Mouse (Mus musculus) forebrain, embryonic 11.5 days (tissue): ENCODE measurements at regions not wholly inside any gene's neighbourhood (a gene's known extent, or its start where the extent isn't known, plus 50 kb on each side); places are given as distances from the start of the nearest gene placed in this dataset.

Experiments used
- ATAC-seq: fragments of 200-750 bp; cut with Nextera tagmentation; replicated peaks from 2 replicates; pipeline ENCODE4 v1.8.0; 2017; ENCODE audit warnings: moderate TSS enrichment; ENCODE audit not compliant: low FRiP score
- DNase-seq: peaks from one replicate; pipeline ENCODE4 v3.0.0-alpha.2; 2017; ENCODE audit warnings: low spot score
- H3K27ac ChIP-seq: fragments of 300-500 bp; sonication (generic); 2 replicates; pipeline ENCODE4 v1.5.1; 2014; ENCODE audit warnings: low read depth, low read length
- H3K27me3 ChIP-seq: fragments of 300-500 bp; sonication (generic); 2 replicates; pipeline ENCODE4 v1.6.1; 2014; ENCODE audit warnings: mild to moderate bottlenecking, low read length, mixed read lengths; ENCODE audit not compliant: control insufficient read depth, insufficient read depth
- H3K36me3 ChIP-seq: fragments of 300-500 bp; sonication (generic); 2 replicates; pipeline ENCODE4 v1.6.1; 2014; ENCODE audit warnings: mild to moderate bottlenecking, low read length, moderate library complexity, mixed read lengths; ENCODE audit not compliant: control insufficient read depth, insufficient read depth
- H3K4me1 ChIP-seq: fragments of 300-500 bp; sonication (generic); replicated peaks from 2 replicates; pipeline ENCODE4 v1.6.1; 2014; ENCODE audit warnings: low read length, mixed read lengths; ENCODE audit not compliant: control insufficient read depth, insufficient read depth
- H3K4me2 ChIP-seq: fragments of 300-500 bp; sonication (generic); 2 replicates; pipeline ENCODE4 v1.6.1; 2014; ENCODE audit warnings: low read depth, mild to moderate bottlenecking, low read length, moderate library complexity, mixed read lengths; ENCODE audit not compliant: severe bottlenecking
- H3K4me3 ChIP-seq: fragments of 300-500 bp; sonication (generic); 2 replicates; pipeline ENCODE4 v1.5.1; 2014; ENCODE audit warnings: low read depth, low read length
- H3K9ac ChIP-seq: fragments of 300-500 bp; sonication (generic); 2 replicates; pipeline ENCODE4 v1.6.1; 2014; ENCODE audit warnings: low read length
- H3K9me3 ChIP-seq: fragments of 300-500 bp; sonication (generic); 2 replicates; pipeline ENCODE4 v1.6.1; 2016; ENCODE audit warnings: low read length, mixed read lengths; ENCODE audit not compliant: control insufficient read depth
- WGBS: fragments of 180-500 bp; shearing (Covaris S2); extraction: QIAGEN DNeasy Blood & Tissue Kit; methylation state at CpG from one replicate; pipeline ENCODE4 v1.1.7; 2014; 5-methylcytosine and 5-hydroxymethylcytosine counted together

GRCm38 (mm10) chr8:126756300-126757097, 162.7 kb upstream of the Irf2bp2 start:
- 77% methylated on average over 8 of the region's 8 CpGs for WGBS
- Histone ChIP-seq H3K4me3 (no peak overlapping the region), H3K4me1 (no peaks in the 10 kb centered on the region), H3K27me3 (no peaks in the 10 kb centered on the region), H3K27ac (no peak overlapping the region), H3K9me3 (no peaks in the 10 kb centered on the region), H3K4me2 (no peak overlapping the region), H3K36me3 (no peaks in the 10 kb centered on the region), H3K9ac (no peak overlapping the region)
- ATAC-seq (no peak), DNase-seq (no peak)

DNA sequence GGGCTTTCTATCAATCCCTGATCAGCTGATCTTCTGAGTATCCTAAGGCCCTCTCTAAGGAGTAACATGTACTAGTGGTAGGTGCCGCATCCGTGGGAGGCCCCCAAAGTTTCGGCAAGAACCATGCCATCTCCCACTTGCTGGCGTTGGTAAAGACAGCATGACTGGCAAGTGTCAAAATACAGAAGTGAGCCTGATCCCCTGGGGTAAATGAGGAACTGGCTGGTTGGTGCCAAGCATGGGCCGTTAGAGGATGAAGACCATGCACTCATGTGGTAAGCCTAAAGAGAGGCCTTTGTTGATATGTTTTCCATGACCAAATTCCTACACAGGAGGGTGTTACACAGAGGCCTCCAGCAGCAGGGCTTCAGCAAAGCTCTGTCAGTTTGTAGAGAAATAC, 161.9 kb upstream of the Irf2bp2 start:
- H3K4me2 ChIP-seq = no peak overlapping the region
- no peak overlapping the region for H3K27ac ChIP-seq
- no peak for DNase-seq
- no peak overlapping the region for H3K9ac ChIP-seq
- no peaks in the 10 kb centered on the region for H3K9me3 ChIP-seq
- H3K36me3 ChIP-seq = no peaks in the 10 kb centered on the region
- no peaks in the 10 kb centered on the region for H3K27me3 ChIP-seq
- WGBS = 88% methylated on average over 5 of the region's 5 CpGs
- H3K4me3 ChIP-seq = no peak overlapping the region
- H3K4me1 ChIP-seq = no peaks in the 10 kb centered on the region
- no peak for ATAC-seq

DNA sequence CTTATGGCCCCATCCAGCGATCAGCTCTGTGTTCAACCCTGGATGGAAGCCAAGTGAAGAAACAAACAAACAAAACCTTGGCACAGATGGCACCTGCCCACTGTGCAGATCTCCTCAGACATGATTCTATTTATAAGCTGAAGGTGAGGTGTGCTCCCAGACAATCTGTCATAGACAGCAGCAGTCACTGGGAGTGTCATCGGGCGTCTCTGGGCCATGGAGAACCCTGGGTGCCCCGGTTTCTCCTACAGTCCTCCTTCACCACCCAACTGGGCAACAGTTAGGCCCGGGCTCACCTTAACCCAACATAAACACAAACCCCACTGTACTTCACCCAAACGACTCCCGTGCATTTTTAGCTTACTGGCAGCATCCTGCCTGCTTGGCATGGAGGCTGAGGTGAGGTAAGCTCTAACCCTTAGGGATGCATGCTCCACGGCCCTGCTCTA, 160.6 kb upstream of the Irf2bp2 start:
- Histone ChIP-seq H3K27me3 (no peaks in the 10 kb centered on the region), H3K4me1 (no peaks in the 10 kb centered on the region), H3K27ac (no peak overlapping the region), H3K9ac (no peak overlapping the region), H3K4me2 (no peak overlapping the region), H3K9me3 (no peaks in the 10 kb centered on the region), H3K36me3 (no peaks in the 10 kb centered on the region), H3K4me3 (no peak overlapping the region)
- 90% methylated on average over 8 of the region's 8 CpGs for WGBS
- DNase-seq (no peak), ATAC-seq (no peak)

- 82% methylated on average over 4 of the region's 4 CpGs for WGBS
- no peak for ATAC-seq
Observed at GRCm38 (mm10) chr8:126753059-126753855, 159.5 kb upstream of the Irf2bp2 start.

DNA sequence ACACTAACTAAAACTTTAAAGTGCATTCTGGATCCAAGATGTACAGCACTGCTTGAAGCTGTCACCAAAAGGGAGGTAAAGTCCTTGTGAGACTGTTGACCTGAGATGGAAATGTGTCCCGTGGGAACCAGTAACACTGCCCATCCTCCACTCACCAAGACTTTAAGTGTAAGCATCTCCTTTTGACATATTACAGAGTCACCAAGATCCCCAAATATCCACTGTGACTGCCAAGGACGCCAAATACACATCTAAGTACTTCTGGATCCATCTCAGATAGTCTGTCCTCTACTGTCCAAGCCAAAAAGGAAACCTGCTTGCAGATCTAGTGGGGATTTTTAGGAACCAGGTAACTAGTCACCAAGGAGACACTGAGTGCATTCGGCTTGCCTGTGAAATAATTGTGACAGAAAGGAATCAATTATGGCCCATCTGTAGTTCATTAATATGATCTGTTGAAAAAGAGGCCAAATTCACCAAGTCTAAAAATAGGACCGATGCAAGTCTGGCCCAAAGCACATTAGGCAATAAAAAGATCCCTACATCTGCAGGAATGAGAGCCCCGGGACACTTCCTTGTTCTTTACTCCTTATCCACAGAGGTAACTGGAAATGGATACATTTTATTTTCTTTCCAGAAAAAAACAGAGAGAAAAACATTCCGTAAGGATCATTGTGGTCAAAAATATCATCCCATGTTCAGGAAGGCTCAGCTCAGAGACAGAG, 157.8 kb upstream of the Irf2bp2 start:
- Histone ChIP-seq H3K27me3 (no peaks in the 10 kb centered on the region), H3K4me3 (no peak overlapping the region), H3K36me3 (no peaks in the 10 kb centered on the region), H3K27ac (no peak overlapping the region), H3K4me2 (no peak overlapping the region), H3K9me3 (no peaks in the 10 kb centered on the region), H3K9ac (no peak overlapping the region), H3K4me1 (no peaks in the 10 kb centered on the region)
- ATAC-seq = no peak
- DNase-seq = no peak
- 80% methylated on average over 6 of the region's 6 CpGs for WGBS

More at GRCm38 (mm10) chr8:126753059-126753855, 159.5 kb upstream of the Irf2bp2 start:
- Histone ChIP-seq H3K4me2 (no peak overlapping the region), H3K9ac (no peak overlapping the region), H3K4me1 (no peaks in the 10 kb centered on the region), H3K4me3 (no peak overlapping the region), H3K9me3 (no peaks in the 10 kb centered on the region), H3K36me3 (no peaks in the 10 kb centered on the region), H3K27me3 (no peaks in the 10 kb centered on the region), H3K27ac (no peak overlapping the region)
- no peak for DNase-seq

GRCm38 (mm10) chr8:126745992-126746775, 152.4 kb upstream of the Irf2bp2 start:
- whole genome bisulfite sequencing = 77% methylated on average over 18 of the region's 18 CpGs
- Histone ChIP-seq H3K9me3 (no peaks in the 10 kb centered on the region), H3K9ac (no peak overlapping the region), H3K36me3 (no peaks in the 10 kb centered on the region), H3K27ac (no peak overlapping the region), H3K4me2 (no peak overlapping the region), H3K4me3 (no peak overlapping the region), H3K4me1 (no peaks in the 10 kb centered on the region), H3K27me3 (no peaks in the 10 kb centered on the region)
- DNase-seq (no peak), ATAC-seq (no peak)

GRCm38 (mm10) chr8:126744747-126745382, 151.1 kb upstream of the Irf2bp2 start:
- H3K27ac ChIP-seq = no peak overlapping the region
- ATAC-seq = no peak
- no peaks in the 10 kb centered on the region for H3K4me1 ChIP-seq
- H3K4me2 ChIP-seq = no peak overlapping the region
- 78% methylated on average over 10 of the region's 10 CpGs for WGBS
- H3K9me3 ChIP-seq = no peaks in the 10 kb centered on the region
- H3K4me3 ChIP-seq = no peak overlapping the region
- DNase-seq = no peak
- H3K27me3 ChIP-seq = no peaks in the 10 kb centered on the region
- no peak overlapping the region for H3K9ac ChIP-seq
- H3K36me3 ChIP-seq = no peaks in the 10 kb centered on the region

GRCm38 (mm10) chr8:126743296-126743695, 149.5 kb upstream of the Irf2bp2 start:
- no peaks in the 10 kb centered on the region for H3K36me3 ChIP-seq
- ATAC-seq (no peak), DNase-seq (no peak)
- WGBS = 84% methylated on average over 9 of the region's 9 CpGs
- no peak overlapping the region for H3K27ac ChIP-seq
- no peaks in the 10 kb centered on the region for H3K4me1 ChIP-seq
- H3K9me3 ChIP-seq = no peaks in the 10 kb centered on the region
- H3K9ac ChIP-seq = no peak overlapping the region
- H3K4me3 ChIP-seq = no peak overlapping the region
- no peak overlapping the region for H3K4me2 ChIP-seq
- no peaks in the 10 kb centered on the region for H3K27me3 ChIP-seq
